Mouse (Mus musculus): ENCODE results near the gene Glyr1. TPM values are rescaled to one million over a fixed set of nuclear protein-coding genes. Genes with fewer than 3 reads are reported as not detected.

The Glyr1 gene
- total RNA-seq (2021): 10 to 100 TPM; 50.9 to 51.0 TPM
- long read RNA-seq, experiment 1, transcript Glyr1-202 (16 exons, 3,292 nt): major isoform, 25 of 63 reads
- long read RNA-seq, experiment 1, transcript Glyr1-201 (16 exons, 3,280 nt): minor isoform, 16 of 63 reads
- long read RNA-seq, experiment 1, partial matches to known transcripts: 5 of 63 reads
- long read RNA-seq, experiment 1, other reads (novel, unspliced or antisense): 16 of 63 reads
- long read RNA-seq, experiment 2, transcript Glyr1-201 (16 exons, 3,280 nt): minor isoform, 19 of 68 reads
- long read RNA-seq, experiment 2, transcript Glyr1-202 (16 exons, 3,292 nt): major isoform, 29 of 68 reads
- long read RNA-seq, experiment 2, partial matches to known transcripts: 3 of 68 reads
- long read RNA-seq, experiment 2, other reads (novel, unspliced or antisense): 16 of 68 reads

- peak; percentile 99 for DNase-seq
- intact Hi-C loops (cut with DNase I): loop anchor here (2.0 to 5.0 kb wide), 2 partner anchors 37 to 97 kb away; partner anchors contain the start of genes Rogdi and Sec14l5
These were observed at the start of gene Glyr1, which contains the start of gene Ubn1 for GRCm38 (mm10) chr16:5049774-5050234. Gene Glyr1 (minus strand): TSS chr16:5049863. Gene Ubn1 (plus strand): TSS chr16:5050057.

- intact Hi-C loops (cut with DNase I): no loop called here
- no peak for DNase-seq
These were observed 46.8 kb upstream of the Glyr1 start for GRCm38 (mm10) chr16:5096504-5096903.

GRCm38 (mm10) chr16:5093285-5093684, 43.6 kb upstream of the Glyr1 start:
- intact Hi-C loops (cut with DNase I): no loop called here
- no peak for DNase-seq

- no peak for DNase-seq
- intact Hi-C loops (cut with DNase I): no loop called here
These were observed 39.4 kb upstream of the Glyr1 start for GRCm38 (mm10) chr16:5089021-5089420.

GRCm38 (mm10) chr16:5086179-5086578, 36.5 kb upstream of the Glyr1 start:
- no peak for DNase-seq
- intact Hi-C loops (cut with DNase I): no loop called here

GRCm38 (mm10) chr16:5085196-5085595, 35.5 kb upstream of the Glyr1 start:
- intact Hi-C loops (cut with DNase I): no loop called here

GRCm38 (mm10) chr16:5074341-5074740, 24.7 kb upstream of the Glyr1 start:
- DNase-seq: no peak
- intact Hi-C loops (cut with DNase I): loop anchor here (5.0 kb wide), 1 partner anchor 68 kb away; no protein-coding TSS in a partner anchor

More at GRCm38 (mm10) chr16:5085196-5085595, 35.5 kb upstream of the Glyr1 start:
- no peak for DNase-seq

- no peak for DNase-seq
- intact Hi-C loops (cut with DNase I): loop anchor here (5.0 kb wide), 1 partner anchor 70 kb away; no protein-coding TSS in a partner anchor
These were observed 22.3 kb upstream of the Glyr1 start for GRCm38 (mm10) chr16:5071974-5072373.

GRCm38 (mm10) chr16:5070321-5070720, 20.7 kb upstream of the Glyr1 start:
- intact Hi-C loops (cut with DNase I): loop anchor here (5.0 kb wide), 1 partner anchor 72 kb away; no protein-coding TSS in a partner anchor
- peak; percentile 16 to 26 for DNase-seq

- intact Hi-C loops (cut with DNase I): no loop called here
- DNase-seq: no peak
These were observed 13.8 kb upstream of the Glyr1 start for GRCm38 (mm10) chr16:5063472-5063871.

- no peak for DNase-seq
- intact Hi-C loops (cut with DNase I): loop anchor here (5.0 kb wide), 1 partner anchor 139 kb away; no protein-coding TSS in a partner anchor
These were observed 8.5 kb upstream of the Glyr1 start for GRCm38 (mm10) chr16:5058114-5058513.

- DNase-seq: peak; percentile 83
- intact Hi-C loops (cut with DNase I): loop anchor here (2.0 to 5.0 kb wide), 2 partner anchors 38 to 97 kb away; partner anchors contain the start of genes Rogdi and Sec14l5
These were observed 818 bp upstream of the Glyr1 start for GRCm38 (mm10) chr16:5050251-5051110.

- no peak for DNase-seq
- intact Hi-C loops (cut with DNase I): no loop called here
These were observed 385 bp downstream of the Glyr1 start for GRCm38 (mm10) chr16:5049182-5049773.

- DNase-seq: no peak
These were observed 4.3 kb downstream of the Glyr1 start for GRCm38 (mm10) chr16:5045322-5045721.

GRCm38 (mm10) chr16:5036649-5037234, 12.9 kb downstream of the Glyr1 start:
- intact Hi-C loops (cut with DNase I): no loop called here
- peak; percentile 25 to 26 for DNase-seq

More at GRCm38 (mm10) chr16:5045322-5045721, 4.3 kb downstream of the Glyr1 start:
- intact Hi-C loops (cut with DNase I): no loop called here

- intact Hi-C loops (cut with DNase I): no loop called here
- no peak for DNase-seq
These were observed 14.1 kb downstream of the Glyr1 start for GRCm38 (mm10) chr16:5035591-5035990.

- intact Hi-C loops (cut with DNase I): loop anchor here (10.0 kb wide), 1 partner anchor 335 kb away; no protein-coding TSS in a partner anchor
These were observed 19.8 kb downstream of the Glyr1 start for GRCm38 (mm10) chr16:5029847-5030246.

GRCm38 (mm10) chr16:5024021-5024420, 25.6 kb downstream of the Glyr1 start:
- intact Hi-C loops (cut with DNase I): loop anchor here (5.0 to 10.0 kb wide), 2 partner anchors 53 to 329 kb away; no protein-coding TSS in a partner anchor
- no peak for DNase-seq

More at GRCm38 (mm10) chr16:5029847-5030246, 19.8 kb downstream of the Glyr1 start:
- DNase-seq: no peak

- intact Hi-C loops (cut with DNase I): no loop called here
- no peak for DNase-seq
These were observed 35.1 kb downstream of the Glyr1 start for GRCm38 (mm10) chr16:5014578-5014977.

Measured in heart, postnatal 14 days (tissue).